Comparison of ENCODE assay signal across 12 mouse cellular contexts in genomic region chr1:182818931-182819330, GRCm38 (mm10). TPM values are rescaled to one million over a fixed set of nuclear protein-coding genes. Genes with fewer than 3 reads are reported as not detected.
DNase-seq lines count a peak whose midpoint lies in the region; ATAC-seq lines count a peak whose summit lies in the region.
"Had no signal": no experiment of that assay in that cellular context is flagged by ENCODE, and none has a peak within 500 bp of the region (broad histone marks: within the 10 kb centered on the region; RNA-seq: fewer than 3 reads in every experiment).

No protein-coding gene starts in this region.

- H3K4me2 ChIP-seq in forebrain, embryonic 12.5 days: no peak overlapping the region
- H3K4me2 ChIP-seq in forebrain, embryonic 14.5 days (ENCODE audit: low read length): no peak overlapping the region
- no peak overlapping the region; the same call in 1 of the 2 replicates for H3K4me2 ChIP-seq in kidney, embryonic 16.5 days (replicated peaks; ENCODE audit: low read depth, low read length)
- H3K4me2 ChIP-seq in hindbrain, embryonic 12.5 days (replicated peaks): no peak overlapping the region
- H3K4me2 ChIP-seq in midbrain, embryonic 12.5 days (replicated peaks): no peak overlapping the region

- no peaks in the 10 kb centered on the region for H3K27me3 ChIP-seq in forebrain, embryonic 12.5 days
- H3K27me3 ChIP-seq in forebrain, embryonic 14.5 days (replicated peaks; ENCODE audit: control insufficient read depth, insufficient read depth, low read length): no peaks in the 10 kb centered on the region
- H3K27me3 ChIP-seq in kidney, embryonic 16.5 days (ENCODE audit: insufficient read depth, low read length): no peaks in the 10 kb centered on the region
- no peaks in the 10 kb centered on the region for H3K27me3 ChIP-seq in hindbrain, embryonic 12.5 days
- H3K27me3 ChIP-seq in midbrain, embryonic 12.5 days: no peaks in the 10 kb centered on the region

- no peak overlapping the region for H3K9ac ChIP-seq in forebrain, embryonic 12.5 days
- H3K9ac ChIP-seq in forebrain, embryonic 14.5 days (ENCODE audit: low read length): no peak overlapping the region
- no peak overlapping the region for H3K9ac ChIP-seq in kidney, embryonic 16.5 days (replicated peaks; ENCODE audit: low read length)
- 0 out of 2 replicates have a peak overlapping the region, but pooled peaks have one; percentile 18 for H3K9ac ChIP-seq in hindbrain, embryonic 12.5 days
- no peak overlapping the region for H3K9ac ChIP-seq in midbrain, embryonic 12.5 days (replicated peaks)

- 60% methylated on average over 10 of the region's 10 CpGs for WGBS in forebrain, embryonic 12.5 days
- WGBS in forebrain, embryonic 14.5 days: 61% methylated on average over 10 of the region's 10 CpGs
- 18% methylated on average over 10 of the region's 10 CpGs for WGBS in kidney, embryonic 16.5 days
- 28% methylated on average over 10 of the region's 10 CpGs for WGBS in hindbrain, embryonic 12.5 days
- WGBS in midbrain, embryonic 12.5 days: 37% methylated on average over 10 of the region's 10 CpGs

- ATAC-seq in forebrain, embryonic 12.5 days (ENCODE audit: low FRiP score): 0 out of 2 replicates have a peak, but pooled peaks have one; percentile 6
- no peak for ATAC-seq in forebrain, embryonic 14.5 days
- peak; percentile 88 for ATAC-seq in kidney, embryonic 16.5 days (ENCODE audit: low FRiP score, low TSS enrichment)
- no peak for ATAC-seq in hindbrain, embryonic 12.5 days (ENCODE audit: low FRiP score)
- no peak for ATAC-seq in midbrain, embryonic 12.5 days (ENCODE audit: low FRiP score, low read depth)

- peaks cover 19% of the 10 kb centered on the region; the same call in 1 of the 2 replicates for H3K4me1 ChIP-seq in forebrain, embryonic 12.5 days
- H3K4me1 ChIP-seq in forebrain, embryonic 14.5 days (ENCODE audit: control insufficient read depth, insufficient read depth, low read length): peaks cover 10% of the 10 kb centered on the region; the same call in 1 of the 2 replicates
- peaks cover 30% of the 10 kb centered on the region for H3K4me1 ChIP-seq in kidney, embryonic 16.5 days (ENCODE audit: insufficient read depth, low read length)
- peaks cover 41% of the 10 kb centered on the region for H3K4me1 ChIP-seq in hindbrain, embryonic 12.5 days
- peaks cover 25% of the 10 kb centered on the region for H3K4me1 ChIP-seq in midbrain, embryonic 12.5 days

- H3K27ac ChIP-seq in forebrain, embryonic 12.5 days: no peak overlapping the region
- H3K27ac ChIP-seq in forebrain, embryonic 14.5 days (ENCODE audit: low read depth, low read length): no peak overlapping the region
- H3K27ac ChIP-seq in kidney, embryonic 16.5 days (ENCODE audit: low read length): no peak overlapping the region
- H3K27ac ChIP-seq in hindbrain, embryonic 12.5 days: peak overlapping the region; percentile 57
- H3K27ac ChIP-seq in midbrain, embryonic 12.5 days (replicated peaks): peak overlapping the region; percentile 46; the same call in 1 of the 2 replicates
- H3K27ac ChIP-seq: limb, embryonic 10.5 days had no signal

- no peaks in the 10 kb centered on the region for H3K9me3 ChIP-seq in forebrain, embryonic 12.5 days
- H3K9me3 ChIP-seq in forebrain, embryonic 14.5 days (replicated peaks; ENCODE audit: control insufficient read depth, low read length): no peaks in the 10 kb centered on the region
- H3K9me3 ChIP-seq in kidney, embryonic 16.5 days (ENCODE audit: low read length): no peaks in the 10 kb centered on the region
- no peaks in the 10 kb centered on the region for H3K9me3 ChIP-seq in hindbrain, embryonic 12.5 days (replicated peaks)
- H3K9me3 ChIP-seq in midbrain, embryonic 12.5 days: no peaks in the 10 kb centered on the region
- H3K9me3 ChIP-seq: limb, embryonic 10.5 days had no signal

- H3K4me3 ChIP-seq in forebrain, embryonic 12.5 days (replicated peaks): no peak overlapping the region
- no peak overlapping the region for H3K4me3 ChIP-seq in forebrain, embryonic 14.5 days (ENCODE audit: low read depth, low read length)
- no peak overlapping the region for H3K4me3 ChIP-seq in kidney, embryonic 16.5 days (ENCODE audit: low read length)
- H3K4me3 ChIP-seq in hindbrain, embryonic 12.5 days: no peak overlapping the region
- no peak overlapping the region for H3K4me3 ChIP-seq in midbrain, embryonic 12.5 days
- H3K4me3 ChIP-seq: limb, embryonic 10.5 days had no signal

- no peaks in the 10 kb centered on the region for H3K36me3 ChIP-seq in forebrain, embryonic 12.5 days (replicated peaks)
- no peaks in the 10 kb centered on the region for H3K36me3 ChIP-seq in forebrain, embryonic 14.5 days (ENCODE audit: control insufficient read depth, insufficient read depth, low read length)
- no peaks in the 10 kb centered on the region for H3K36me3 ChIP-seq in kidney, embryonic 16.5 days (ENCODE audit: insufficient read depth, low read length)
- no peaks in the 10 kb centered on the region for H3K36me3 ChIP-seq in hindbrain, embryonic 12.5 days
- no peaks in the 10 kb centered on the region for H3K36me3 ChIP-seq in midbrain, embryonic 12.5 days
- H3K36me3 ChIP-seq: limb, embryonic 10.5 days had no signal

- no peak for DNase-seq in forebrain, embryonic 14.5 days (ENCODE audit: low spot score)
- no peak for DNase-seq in kidney, postnatal 14 days
- no peak for DNase-seq in adrenal gland, postnatal 36 days
- DNase-seq in spleen, adult 18-20 months: no peak
- DNase-seq: adrenal gland, postnatal 14 days; gastrocnemius, postnatal 25 days; thymus, postnatal 25 days had no signal

RNA-seq across cellular contexts. Expression of gene Susd4, which starts 55.3 kb away (rescaled TPM):
- 19.3 and 21.6 TPM in 2 replicates for polyA plus RNA-seq in forebrain, embryonic 12.5 days (2016; fragmentation: Nextera tagmentation; extraction: Ambion mirVana)
- polyA plus RNA-seq in forebrain, embryonic 14.5 days (2014; fragmentation: Nextera tagmentation; extraction: Ambion mirVana): 37.4 and 42.9 TPM in 2 replicates
- polyA plus RNA-seq in kidney, embryonic 16.5 days (2015; fragmentation: Nextera tagmentation; extraction: Ambion mirVana): 25.7 and 26.4 TPM in 2 replicates
- polyA plus RNA-seq in hindbrain, embryonic 12.5 days (2016; fragmentation: Nextera tagmentation; extraction: Ambion mirVana): 35.1 and 36.6 TPM in 2 replicates
- polyA plus RNA-seq in midbrain, embryonic 12.5 days (2016; fragmentation: Nextera tagmentation; extraction: Ambion mirVana): 26.8 and 28.3 TPM in 2 replicates
- 1 to 10 TPM; 2.2 to 4.1 TPM for total RNA-seq in adrenal gland, postnatal 36 days (2021)

Comparison
In these comparisons a context has a peak if more than half of its experiments do, and no peak if none do; other contexts are left out.
1. ATAC-seq: peak in forebrain, embryonic 12.5 days (single experiment) and kidney, embryonic 16.5 days (single experiment); none in forebrain, embryonic 14.5 days (single experiment), hindbrain, embryonic 12.5 days (single experiment) and midbrain, embryonic 12.5 days (single experiment).
2. H3K27ac ChIP-seq: peak in hindbrain, embryonic 12.5 days (single experiment) and midbrain, embryonic 12.5 days (single experiment); none in forebrain, embryonic 12.5 days (single experiment), forebrain, embryonic 14.5 days (single experiment) and kidney, embryonic 16.5 days (single experiment).